Mouse (Mus musculus) thymus, adult 2 months (tissue): ENCODE measurements around the gene Tlr4. TPM values are rescaled to one million over a fixed set of nuclear protein-coding genes. Genes with fewer than 3 reads are reported as not detected.

ENCODE experiments used
- DNase-seq: peaks from one replicate; pipeline ENCODE4 v3.0.0; 2021
- H3K27ac ChIP-seq: fragments of 200-500 bp; 2 replicates; pipeline ENCODE4 v1.5.1; 2012; ENCODE audit warnings: low read length, control low read depth; ENCODE audit not compliant: control insufficient read depth, insufficient read depth
- H3K27me3 ChIP-seq: fragments of 200-500 bp; 2 replicates; pipeline ENCODE4 v1.6.1; 2012; ENCODE audit warnings: mild to moderate bottlenecking, low read length, moderate library complexity, mixed read lengths; ENCODE audit not compliant: control insufficient read depth, insufficient read depth
- H3K36me3 ChIP-seq: fragments of 200-500 bp; 2 replicates; pipeline ENCODE4 v1.6.1; 2012; ENCODE audit warnings: mild to moderate bottlenecking, low read length, moderate library complexity; ENCODE audit not compliant: control insufficient read depth, insufficient read depth
- H3K4me1 ChIP-seq: fragments of 200-500 bp; replicated peaks from 2 replicates; pipeline ENCODE4 v1.6.1; 2012; ENCODE audit warnings: low read length; ENCODE audit not compliant: control insufficient read depth, insufficient read depth
- H3K4me3 ChIP-seq: fragments of 200-500 bp; 2 replicates; pipeline ENCODE4 v1.5.1; 2012; ENCODE audit warnings: mild to moderate bottlenecking, low read length, control low read depth, moderate library complexity; ENCODE audit not compliant: control insufficient read depth, insufficient read depth
- CTCF ChIP-seq: fragments of 200-500 bp; IDR thresholded peaks from 2 replicates; pipeline ENCODE4 v1.5.1; 2012; ENCODE audit warnings: mild to moderate bottlenecking, control low read depth, low read length, moderate library complexity, borderline replicate concordance; ENCODE audit not compliant: control insufficient read depth, poor library complexity, insufficient read depth; ENCODE audit errors: extremely low read depth
- POLR2A ChIP-seq: fragments of 200-500 bp; IDR thresholded peaks from 2 replicates; pipeline ENCODE4 v1.6.1; 2012; ENCODE audit warnings: mild to moderate bottlenecking, low read length, control low read depth, moderate library complexity; ENCODE audit not compliant: control insufficient read depth, poor library complexity, insufficient read depth; ENCODE audit errors: extremely low read depth
- WGBS: fragments of 180-500 bp; shearing (Covaris S2); methylation state at CpG from one replicate; pipeline ENCODE4 v1.1.7; 2018; 5-methylcytosine and 5-hydroxymethylcytosine counted together
- polyA plus RNA-seq: library from polyadenylated mRNA; depleted of rRNA; stranded (reverse); fragments of >200 nt; gene quantifications from 2 replicates; pipeline ENCODE4 v1.2.3, GENCODE M21; 2012

Gene Tlr4
- polyA plus RNA-seq, 1 experiment, result 0.69 TPM

DNA sequence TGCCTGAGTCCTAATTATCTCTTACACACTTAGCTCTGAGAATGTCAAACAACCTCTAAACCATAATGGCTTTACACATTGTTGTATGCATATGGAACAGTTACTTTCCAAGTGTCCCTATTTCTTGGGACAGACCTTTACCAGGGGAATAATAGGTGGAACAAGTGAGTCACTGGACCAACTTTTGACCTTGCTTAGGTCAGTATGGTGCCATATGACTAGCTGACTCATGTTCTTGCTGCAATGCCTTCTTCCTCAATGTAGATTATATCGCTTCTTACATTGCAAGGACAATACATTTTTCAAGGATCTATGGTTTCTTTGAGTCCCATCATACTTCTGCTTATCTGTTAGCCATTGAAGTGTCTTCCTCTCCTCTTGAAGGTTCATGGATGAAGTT is 29.6 kb downstream of the Tlr4 start:
- Histone ChIP-seq H3K27ac (no peak overlapping the region), H3K4me1 (no peaks in the 10 kb centered on the region), H3K27me3 (no peaks in the 10 kb centered on the region), H3K4me3 (no peak overlapping the region), H3K36me3 (no peaks in the 10 kb centered on the region)
- TF ChIP-seq CTCF (no peak), POLR2A (no peak)
- no peak for DNase-seq
- WGBS, result 90% methylated on average over 1 of the region's 1 CpGs

DNA sequence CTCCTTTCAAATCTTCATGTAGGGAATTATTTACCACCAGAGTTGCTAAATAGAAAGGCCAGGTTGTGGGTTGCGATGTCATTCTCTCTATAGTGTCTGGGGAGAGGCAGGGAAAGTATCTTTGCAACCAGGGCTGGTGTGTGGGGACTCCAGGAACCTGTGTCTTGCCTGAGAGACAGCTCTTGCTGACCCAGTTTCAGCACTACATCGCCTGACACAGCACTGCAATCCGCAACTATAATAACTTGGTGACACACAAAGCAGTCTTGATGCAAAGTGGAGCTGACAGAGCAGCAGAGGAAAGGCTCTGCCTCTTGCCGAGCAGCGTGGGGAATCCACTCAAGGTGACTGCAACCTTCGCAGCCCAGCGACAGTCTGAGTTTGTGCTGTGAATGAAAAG is 42.5 kb downstream of the Tlr4 start:
- H3K4me1 ChIP-seq, result no peaks in the 10 kb centered on the region
- no peaks in the 10 kb centered on the region for H3K36me3 ChIP-seq
- no peak for DNase-seq
- TF ChIP-seq CTCF (no peak), POLR2A (no peak)
- no peak overlapping the region for H3K27ac ChIP-seq
- H3K4me3 ChIP-seq, result no peak overlapping the region
- WGBS, result 86% methylated on average over 7 of the region's 7 CpGs
- H3K27me3 ChIP-seq, result no peaks in the 10 kb centered on the region

DNA sequence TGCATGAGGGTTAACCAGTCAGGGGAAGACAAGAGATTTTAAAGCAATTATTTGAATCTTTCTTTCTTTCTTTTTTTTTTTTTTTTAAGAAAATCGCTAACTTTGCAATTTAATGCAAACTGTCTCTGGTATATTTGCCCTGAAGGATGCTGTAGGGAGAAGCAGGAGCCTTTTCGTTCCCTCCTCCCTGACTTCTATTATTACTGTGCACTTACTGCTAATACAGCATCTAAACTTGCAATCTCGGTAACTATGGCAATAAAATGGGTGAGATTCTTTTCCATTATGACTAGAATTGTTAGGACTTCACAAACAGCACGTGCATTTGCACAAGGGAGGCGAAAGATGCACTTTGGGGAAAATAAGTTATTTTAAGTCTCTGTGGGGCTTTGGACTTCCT is 44.6 kb downstream of the Tlr4 start:
- DNase-seq, result no peak
- H3K4me1 ChIP-seq, result no peaks in the 10 kb centered on the region
- H3K27ac ChIP-seq, result no peak overlapping the region
- no peak overlapping the region for H3K4me3 ChIP-seq
- no peaks in the 10 kb centered on the region for H3K27me3 ChIP-seq
- no peaks in the 10 kb centered on the region for H3K36me3 ChIP-seq
- TF ChIP-seq CTCF (no peak), POLR2A (no peak)
- WGBS, result 92% methylated on average over 5 of the region's 5 CpGs

DNA sequence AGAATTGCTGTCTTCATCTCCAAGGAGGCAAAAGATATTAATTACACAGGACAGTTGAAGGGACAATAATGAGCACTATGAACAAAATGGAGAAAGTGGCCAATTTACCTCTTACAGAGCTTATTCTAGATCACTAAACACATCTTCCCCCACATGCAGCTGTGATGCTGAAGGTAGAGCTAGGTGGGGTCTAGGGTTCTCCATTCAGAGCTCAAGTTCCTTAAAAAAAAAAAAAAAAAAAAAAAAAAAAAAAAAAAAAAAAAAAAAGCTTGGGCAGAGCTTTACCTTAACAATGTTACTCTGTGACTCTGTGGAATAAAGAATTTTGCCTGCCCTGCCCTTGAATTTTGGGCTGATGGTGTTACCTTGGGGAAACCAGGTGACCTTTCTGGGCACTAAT is 46.0 kb downstream of the Tlr4 start:
- Histone ChIP-seq H3K4me1 (no peaks in the 10 kb centered on the region), H3K4me3 (no peak overlapping the region), H3K27me3 (no peaks in the 10 kb centered on the region), H3K36me3 (no peaks in the 10 kb centered on the region), H3K27ac (no peak overlapping the region)
- DNase-seq, result no peak
- no peak for TF ChIP-seq POLR2A
- TF ChIP-seq CTCF, result no peak

DNA sequence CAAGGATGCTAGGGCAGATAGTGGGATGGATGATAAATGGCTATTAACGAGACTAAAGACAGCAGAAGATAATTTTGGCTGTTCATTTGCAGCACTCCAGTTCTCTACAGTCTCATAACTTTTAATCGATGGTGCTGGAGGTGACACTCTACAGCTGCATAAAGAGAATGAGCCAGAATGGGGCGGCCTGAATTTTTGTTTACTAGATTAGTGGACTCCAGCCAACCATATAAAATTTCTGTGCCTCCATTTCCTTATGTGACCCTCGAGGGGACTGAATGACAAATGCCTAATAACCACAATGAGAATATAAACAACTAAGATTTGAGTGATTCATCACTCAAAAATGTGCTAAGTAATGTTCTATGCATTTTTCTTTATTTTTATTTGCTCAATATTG is 48.4 kb downstream of the Tlr4 start:
- Histone ChIP-seq H3K36me3 (no peaks in the 10 kb centered on the region), H3K27ac (no peak overlapping the region), H3K4me3 (no peak overlapping the region), H3K4me1 (no peaks in the 10 kb centered on the region), H3K27me3 (no peaks in the 10 kb centered on the region)
- DNase-seq, result no peak
- TF ChIP-seq CTCF (no peak), POLR2A (no peak)
- 77% methylated on average over 4 of the region's 4 CpGs for WGBS

DNA sequence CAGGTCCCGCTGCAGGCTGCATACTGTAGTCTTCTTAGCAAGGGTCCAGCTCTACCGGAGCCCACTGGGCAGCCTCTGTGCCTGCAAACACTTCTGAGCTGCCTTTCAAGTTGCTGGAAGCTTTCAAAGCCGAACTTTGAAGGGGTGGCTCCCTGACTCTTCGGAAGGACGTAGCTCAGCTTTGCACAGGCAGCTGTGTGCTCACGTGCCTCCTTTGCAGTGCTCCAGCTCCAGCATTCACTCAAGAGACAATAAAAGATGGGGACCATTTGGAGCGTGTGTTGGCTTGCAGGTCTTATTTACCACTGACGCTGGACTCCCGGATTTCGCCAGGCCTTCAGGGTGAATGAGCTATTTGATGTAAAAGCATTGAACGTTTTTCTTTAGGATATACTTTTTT is 50.2 kb downstream of the Tlr4 start:
- no peak overlapping the region for H3K27ac ChIP-seq
- no peak for TF ChIP-seq CTCF
- TF ChIP-seq POLR2A, result no peak
- H3K36me3 ChIP-seq, result no peaks in the 10 kb centered on the region
- no peaks in the 10 kb centered on the region for H3K4me1 ChIP-seq
- H3K4me3 ChIP-seq, result no peak overlapping the region
- H3K27me3 ChIP-seq, result no peaks in the 10 kb centered on the region
- DNase-seq, result no peak
- WGBS, result 91% methylated on average over 11 of the region's 11 CpGs

DNA sequence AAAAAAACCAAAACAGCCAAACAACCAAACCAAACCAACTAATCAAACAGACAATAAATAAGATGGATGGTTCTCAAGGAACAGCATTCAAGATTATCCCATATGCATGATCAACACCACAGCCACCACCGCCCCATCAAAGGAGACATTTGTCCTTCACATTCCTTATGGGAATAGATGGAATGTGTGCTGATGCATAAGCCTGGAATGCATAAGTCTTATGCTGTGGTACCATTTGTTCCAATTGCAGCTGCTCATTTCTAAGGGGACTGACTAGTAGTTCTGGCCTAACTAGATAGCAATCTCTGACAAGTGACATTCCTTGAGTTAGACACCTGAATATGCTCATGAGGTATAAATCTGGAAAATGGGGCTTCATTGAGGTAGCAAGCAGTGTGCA is 54.1 kb downstream of the Tlr4 start:
- WGBS, result 100% methylated on average over 1 of the region's 1 CpGs
- no peaks in the 10 kb centered on the region for H3K27me3 ChIP-seq
- TF ChIP-seq CTCF, result no peak
- TF ChIP-seq POLR2A, result no peak
- no peak for DNase-seq
- H3K4me1 ChIP-seq, result no peaks in the 10 kb centered on the region
- H3K4me3 ChIP-seq, result no peak overlapping the region
- H3K36me3 ChIP-seq, result no peaks in the 10 kb centered on the region
- H3K27ac ChIP-seq, result no peak overlapping the region
